Mouse (Mus musculus) cerebellum, postnatal 10 days (tissue): ENCODE results near the gene Arhgef7.
A peak's percentile ranks its signal among the peaks of the same experiment; 100 is the strongest.

ENCODE experiments used
- DNase-seq, 2 experiments: peaks; one replicate each; pipeline ENCODE4 v3.0.0; 2021; ENCODE audit warnings: mixed read lengths in 2 of 2

Arhgef7 gene

GRCm38 (mm10) chr8:11727651-11728481, at the start of gene Arhgef7:
TSS of gene Arhgef7 (plus strand) at chr8:11727721.
- peak; percentile 95 to 97 for DNase-seq

GRCm38 (mm10) chr8:11684558-11684957, 43.0 kb upstream of the Arhgef7 start:
- no peak for DNase-seq

GRCm38 (mm10) chr8:11687251-11687650, 40.3 kb upstream of the Arhgef7 start:
- DNase-seq = no peak

GRCm38 (mm10) chr8:11689945-11690344, 37.6 kb upstream of the Arhgef7 start:
- no peak for DNase-seq

DNA sequence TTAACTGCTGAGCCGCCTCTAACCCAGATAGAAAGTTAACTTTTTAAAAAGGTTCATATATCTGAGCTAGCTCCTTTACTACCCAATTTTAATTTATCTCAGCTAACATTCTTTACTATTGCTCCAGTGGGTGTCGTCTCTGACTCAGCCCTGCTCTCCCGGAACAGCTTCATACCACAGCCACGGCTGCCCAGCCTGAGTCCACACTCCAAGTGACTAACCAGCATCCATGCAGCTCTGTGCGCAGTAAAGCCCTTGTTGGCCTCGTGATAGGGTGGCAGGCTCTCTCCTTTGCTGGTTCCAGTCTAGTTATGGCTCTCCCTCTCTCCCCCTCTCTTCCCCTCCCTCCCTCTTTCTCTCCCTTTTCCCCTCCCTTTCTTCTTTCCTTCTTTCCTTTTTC, 36.2 kb upstream of the Arhgef7 start:
- no peak for DNase-seq

GRCm38 (mm10) chr8:11691761-11692160, 35.8 kb upstream of the Arhgef7 start:
- DNase-seq = peak; percentile 26 to 48

DNA sequence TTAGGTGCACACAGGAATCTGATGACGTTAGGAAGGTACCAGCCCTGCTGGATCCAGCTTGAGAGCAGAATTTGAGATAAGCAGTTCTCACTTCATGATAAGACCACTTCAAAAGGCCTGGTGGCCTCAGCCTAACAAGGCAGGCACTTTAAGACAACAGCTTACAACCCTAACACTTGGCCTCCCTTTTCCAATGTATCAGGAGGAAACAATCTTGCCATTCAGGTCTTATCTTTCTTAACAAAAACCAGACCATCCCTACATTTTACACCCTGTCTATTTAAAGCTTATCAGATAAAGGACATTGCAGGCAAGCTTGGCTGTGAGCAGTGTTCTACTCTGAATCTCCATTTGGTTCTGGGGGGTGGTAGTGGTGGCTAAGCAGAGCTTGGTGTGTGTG, 35.1 kb upstream of the Arhgef7 start:
- no peak for DNase-seq

- DNase-seq = no peak
Observed at GRCm38 (mm10) chr8:11693972-11694371, 33.5 kb upstream of the Arhgef7 start.

- no peak for DNase-seq
Observed at GRCm38 (mm10) chr8:11696176-11696575, 31.3 kb upstream of the Arhgef7 start.

DNA sequence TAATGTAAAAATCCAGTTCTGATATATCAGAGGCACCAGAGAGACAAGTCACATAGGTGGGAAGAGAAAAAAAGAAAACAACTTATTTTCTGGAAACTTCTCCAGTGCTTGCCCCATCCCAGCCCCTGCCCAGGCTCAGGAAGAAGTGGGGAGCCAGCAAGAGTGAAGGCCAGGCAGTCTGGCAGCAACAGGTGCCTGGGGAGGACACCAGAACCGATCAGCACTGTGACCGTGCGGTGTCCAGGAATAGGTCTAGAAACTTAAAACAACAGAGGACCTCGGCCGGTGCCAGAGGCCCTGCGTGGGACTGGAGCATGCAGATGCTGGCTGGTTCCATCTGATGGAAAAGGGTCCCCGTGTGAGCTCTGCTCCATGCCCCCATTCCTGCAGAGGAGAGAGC, 30.1 kb upstream of the Arhgef7 start:
- no peak for DNase-seq

DNA sequence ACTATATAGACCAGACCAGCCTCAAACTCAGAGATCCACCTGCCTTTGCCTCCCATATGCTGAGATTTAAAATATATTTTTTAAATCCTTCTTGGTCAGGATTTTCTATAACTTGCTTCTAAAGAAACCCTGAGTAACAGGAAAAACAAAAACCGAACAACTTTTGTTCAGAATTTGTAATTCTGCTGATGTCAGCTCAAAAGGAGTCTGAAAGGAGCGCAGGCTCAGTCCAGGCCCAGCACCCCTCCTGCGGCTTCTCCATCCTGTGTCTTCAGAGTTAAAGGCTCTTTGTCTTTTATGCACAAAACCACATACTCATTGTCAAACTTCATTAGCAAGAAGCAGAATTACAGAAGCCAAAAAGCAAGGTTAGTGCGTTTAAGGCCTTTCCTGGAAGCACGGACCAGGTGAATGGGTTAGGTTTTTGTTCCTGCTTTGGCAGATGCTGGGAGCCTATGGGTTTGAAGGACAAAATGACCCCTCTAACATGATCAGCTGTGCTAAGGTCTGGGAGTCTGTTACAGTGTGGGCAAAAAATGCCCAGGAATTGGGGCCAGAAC, 28.0 kb upstream of the Arhgef7 start:
- no peak for DNase-seq

DNA sequence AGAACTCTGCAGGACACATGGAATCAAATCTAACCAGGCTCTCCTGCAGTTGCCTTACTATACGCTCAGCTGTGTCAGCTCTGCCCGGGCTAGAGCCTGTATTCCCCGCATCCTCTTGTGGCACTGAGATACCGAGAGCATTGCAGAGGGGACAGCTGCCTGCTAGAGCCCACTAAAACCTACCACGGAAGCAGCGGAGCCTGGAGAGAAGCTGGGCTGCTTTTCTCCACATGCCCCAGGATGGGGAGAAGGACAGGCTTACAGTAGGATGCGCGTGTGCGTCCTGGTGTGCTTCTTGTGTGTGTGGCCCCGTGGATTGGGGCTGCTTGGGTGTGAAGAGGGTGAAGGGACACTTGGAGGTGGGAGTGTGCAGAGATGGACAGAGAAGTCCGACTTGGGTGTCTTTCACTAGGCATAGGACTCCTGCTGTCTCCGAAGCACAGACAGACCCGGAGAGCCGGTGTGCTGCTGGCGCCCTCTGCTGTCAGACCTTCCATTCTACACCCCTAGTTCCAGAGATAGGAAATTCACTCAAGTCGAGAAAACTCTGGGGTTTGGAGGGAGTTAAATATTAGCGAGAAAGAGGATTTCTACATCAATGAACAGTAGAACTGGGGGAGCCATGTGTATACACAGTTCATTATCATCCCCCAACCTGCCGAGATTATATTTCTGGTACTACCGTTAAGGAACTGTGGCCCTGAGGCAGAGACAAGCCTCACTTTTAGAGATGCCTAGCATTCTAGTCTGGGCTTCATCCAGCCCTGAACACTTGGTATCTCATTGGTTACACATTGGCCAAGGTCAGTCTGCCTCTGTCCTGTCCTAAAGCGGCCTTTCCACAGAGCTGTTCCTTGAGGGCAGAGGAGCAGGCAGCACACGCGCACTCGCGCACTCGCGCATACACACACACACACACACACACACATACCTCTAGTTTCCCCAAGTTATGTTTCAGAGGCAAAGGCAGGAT, 27.2 kb upstream of the Arhgef7 start:
- DNase-seq = peak; percentile 92 to 93

DNA sequence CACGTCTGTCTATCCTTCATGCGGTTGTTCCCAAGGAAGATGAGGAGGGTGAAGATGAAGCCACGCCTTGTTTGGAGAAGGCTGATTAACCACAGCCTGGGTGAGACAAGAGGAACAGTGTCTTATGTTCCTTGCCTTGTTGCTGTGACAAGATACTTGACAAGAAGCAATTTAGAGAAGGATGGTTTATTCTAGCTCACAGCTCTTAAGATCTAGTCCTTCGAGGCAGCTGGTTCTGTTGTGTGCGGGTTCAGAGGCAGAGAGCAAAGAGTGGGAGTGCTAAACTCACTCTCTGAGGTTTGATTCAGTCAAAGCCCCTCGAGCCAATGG, 26.5 kb upstream of the Arhgef7 start, which contains the start of gene 1700016D06Rik:
Gene 1700016D06Rik, minus strand, starts transcription at position 31 of the 330 bp plus-strand sequence.
- no peak for DNase-seq

GRCm38 (mm10) chr8:11701428-11701827, 26.1 kb upstream of the Arhgef7 start:
- DNase-seq = no peak

GRCm38 (mm10) chr8:11703789-11704188, 23.7 kb upstream of the Arhgef7 start:
- no peak for DNase-seq

- DNase-seq = no peak
Observed at GRCm38 (mm10) chr8:11704716-11705420, 22.7 kb upstream of the Arhgef7 start.

- no peak for DNase-seq
Observed at GRCm38 (mm10) chr8:11705818-11706217, 21.7 kb upstream of the Arhgef7 start.

DNA sequence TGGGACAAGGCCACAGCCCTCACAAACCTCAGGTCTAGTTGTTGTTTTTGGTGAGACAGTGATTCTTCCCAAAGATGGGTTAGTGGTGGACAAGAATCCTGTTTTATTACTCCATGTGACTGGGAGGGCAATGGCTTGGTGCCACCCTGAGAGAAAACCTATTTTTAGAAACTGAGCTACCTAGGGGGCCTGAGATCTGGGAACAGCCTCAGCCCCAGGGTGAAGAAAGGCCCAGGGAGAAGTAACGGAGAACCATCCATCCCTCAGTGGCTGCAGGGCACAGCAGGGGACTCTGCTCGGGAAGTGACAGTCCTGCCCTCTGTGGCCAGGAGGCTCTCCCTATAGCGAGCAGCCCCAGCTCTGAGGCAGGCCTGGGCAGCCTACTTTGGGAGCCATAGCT, 19.8 kb upstream of the Arhgef7 start:
- no peak for DNase-seq

DNA sequence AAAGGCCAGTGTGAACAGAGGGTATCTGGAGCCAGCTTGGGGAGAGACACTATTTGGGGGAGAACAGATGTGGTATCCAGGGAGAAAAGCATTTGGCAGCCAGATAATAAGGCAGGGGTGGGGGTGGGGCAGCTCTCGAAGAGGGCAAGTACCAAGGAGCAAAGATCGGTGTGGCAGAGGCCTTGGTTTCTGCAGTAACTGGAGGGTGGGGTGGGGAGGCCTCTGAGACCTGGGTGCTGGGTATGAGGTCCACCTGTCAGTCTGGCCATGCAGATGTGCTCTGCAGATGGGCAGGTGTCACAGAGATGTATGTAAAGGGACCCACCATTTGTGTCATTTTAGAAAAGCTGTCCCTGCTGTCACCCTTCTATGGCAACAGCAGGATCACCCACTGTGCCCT, 18.7 kb upstream of the Arhgef7 start:
- no peak for DNase-seq

GRCm38 (mm10) chr8:11709542-11709941, 18.0 kb upstream of the Arhgef7 start:
- no peak for DNase-seq

DNA sequence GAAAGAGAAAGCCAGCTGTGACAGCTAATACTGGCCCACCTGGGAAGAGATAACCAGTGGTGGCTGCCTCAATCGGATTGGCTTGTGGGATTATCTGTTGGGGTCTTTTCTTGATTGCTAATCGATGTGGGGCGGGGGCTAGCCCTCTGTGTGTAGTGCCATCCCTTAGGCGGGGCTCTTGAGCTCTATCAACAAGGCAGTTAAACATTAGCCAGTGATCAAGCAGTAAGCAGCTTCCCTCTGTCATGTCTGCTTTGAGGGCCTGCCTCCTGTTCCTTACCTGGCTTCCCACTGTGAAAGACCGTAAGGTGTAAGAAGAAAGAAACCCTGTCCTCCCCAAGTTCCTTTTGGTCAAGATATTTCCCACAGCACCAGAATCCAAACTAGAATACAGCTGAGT, 17.1 kb upstream of the Arhgef7 start:
- no peak for DNase-seq

- DNase-seq = peak; percentile 40 to 63
Observed at GRCm38 (mm10) chr8:11712244-11712643, 15.3 kb upstream of the Arhgef7 start.

GRCm38 (mm10) chr8:11717194-11717593, 10.3 kb upstream of the Arhgef7 start:
- DNase-seq = no peak
